Mouse (Mus musculus) heart, embryonic 12.5 days (tissue): ENCODE measurements around the gene Synm. TPM values are rescaled to one million over a fixed set of nuclear protein-coding genes. Genes with fewer than 3 reads are reported as not detected.

Experiments used
- ATAC-seq: fragments of 200-750 bp; cut with Nextera tagmentation; 2 replicates; pipeline ENCODE4 v1.8.0; 2017; ENCODE audit warnings: moderate TSS enrichment, moderate library complexity; ENCODE audit not compliant: insufficient number of reproducible peaks, low FRiP score
- H3K27ac ChIP-seq: fragments of 300-500 bp; sonication (generic); 2 replicates; pipeline ENCODE4 v1.5.1; 2016; ENCODE audit warnings: mild to moderate bottlenecking, moderate library complexity; ENCODE audit not compliant: poor library complexity, severe bottlenecking
- H3K27me3 ChIP-seq: fragments of 300-500 bp; sonication (generic); replicated peaks from 2 replicates; pipeline ENCODE4 v1.6.1; 2016; ENCODE audit warnings: mild to moderate bottlenecking, moderate library complexity
- H3K36me3 ChIP-seq: fragments of 300-500 bp; sonication (generic); 2 replicates; pipeline ENCODE4 v1.6.1; 2016; ENCODE audit warnings: mild to moderate bottlenecking, moderate library complexity
- H3K4me1 ChIP-seq: fragments of 300-500 bp; sonication (generic); replicated peaks from 2 replicates; pipeline ENCODE4 v1.6.1; 2016; ENCODE audit warnings: mild to moderate bottlenecking
- H3K4me2 ChIP-seq: fragments of 300-500 bp; sonication (generic); 2 replicates; pipeline ENCODE4 v1.6.1; 2016; ENCODE audit warnings: mild to moderate bottlenecking, moderate library complexity
- H3K4me3 ChIP-seq: fragments of 300-500 bp; sonication (generic); 2 replicates; pipeline ENCODE4 v1.5.1; 2016; ENCODE audit warnings: mild to moderate bottlenecking
- H3K9ac ChIP-seq: fragments of 300-500 bp; sonication (generic); 2 replicates; pipeline ENCODE4 v1.6.1; 2016; ENCODE audit warnings: mild to moderate bottlenecking, moderate library complexity
- H3K9me3 ChIP-seq: fragments of 300-500 bp; sonication (generic); replicated peaks from 2 replicates; pipeline ENCODE4 v1.6.1; 2016; ENCODE audit warnings: mild to moderate bottlenecking, moderate library complexity
- WGBS: fragments of 180-500 bp; shearing (Covaris S2); methylation state at CpG from one replicate; pipeline ENCODE4 v1.1.7; 2016; 5-methylcytosine and 5-hydroxymethylcytosine counted together
- polyA plus RNA-seq: library from polyadenylated mRNA; unstranded; fragments of >200 nt; fragmentation: Nextera tagmentation; extraction: Ambion mirVana; gene quantifications from 2 replicates; pipeline ENCODE4 v1.2.1, GENCODE M21; 2016

Synm gene
- polyA plus RNA-seq = 6.6 and 6.7 TPM in 2 replicates

GRCm38 (mm10) chr7:67759629-67759995 is at the start of gene Synm:
TSS of gene Synm (minus strand) at chr7:67759742.
- under 1% methylated on average over 37 of the region's 37 CpGs for WGBS
- Histone ChIP-seq H3K36me3 (no peaks in the 10 kb centered on the region), H3K9me3 (no peaks in the 10 kb centered on the region), H3K9ac (peak within 1 kb of the TSS; percentile 65), H3K4me2 (peak within 1 kb of the TSS; percentile 87), H3K27me3 (peaks cover 28% of the 10 kb centered on the region), H3K27ac (no peak within 1 kb of the TSS), H3K4me3 (peak within 1 kb of the TSS; percentile 56), H3K4me1 (0 out of 2 replicates have a peak, but pooled peaks cover 6% of the 10 kb centered on the region)
- ATAC-seq = peak; percentile 92

- peak; percentile 44; the same call in 1 of the 2 replicates for ATAC-seq
- Histone ChIP-seq H3K4me1 (peaks cover 19% of the 10 kb centered on the region), H3K4me2 (peak overlapping the region; percentile 80), H3K9ac (peak overlapping the region; percentile 65), H3K27me3 (no peaks in the 10 kb centered on the region), H3K4me3 (peak overlapping the region; percentile 41), H3K36me3 (no peaks in the 10 kb centered on the region), H3K27ac (no peak overlapping the region), H3K9me3 (no peaks in the 10 kb centered on the region)
- 13% methylated on average over 12 of the region's 13 CpGs for WGBS
Observed at GRCm38 (mm10) chr7:67803857-67804215, 44.3 kb upstream of the Synm start.

GRCm38 (mm10) chr7:67803015-67803856 is 43.7 kb upstream of the Synm start:
- Histone ChIP-seq H3K4me3 (peak overlapping the region; percentile 41), H3K4me1 (peaks cover 19% of the 10 kb centered on the region), H3K9ac (peak overlapping the region; percentile 65), H3K27ac (peak overlapping the region; percentile 28; the same call in 1 of the 2 replicates), H3K36me3 (no peaks in the 10 kb centered on the region), H3K4me2 (peak overlapping the region; percentile 80), H3K9me3 (no peaks in the 10 kb centered on the region), H3K27me3 (no peaks in the 10 kb centered on the region)
- WGBS = 15% methylated on average over 28 of the region's 28 CpGs
- ATAC-seq = peak; percentile 76

GRCm38 (mm10) chr7:67801022-67801421 is 41.5 kb upstream of the Synm start:
- Histone ChIP-seq H3K9me3 (no peaks in the 10 kb centered on the region), H3K27me3 (no peaks in the 10 kb centered on the region), H3K4me3 (no peak overlapping the region), H3K9ac (no peak overlapping the region), H3K4me1 (peaks cover 33% of the 10 kb centered on the region), H3K36me3 (no peaks in the 10 kb centered on the region), H3K27ac (no peak overlapping the region), H3K4me2 (no peak overlapping the region)
- WGBS = 38% methylated on average over 4 of the region's 4 CpGs
- ATAC-seq = no peak

GRCm38 (mm10) chr7:67800547-67800946 is 41.0 kb upstream of the Synm start:
- Histone ChIP-seq H3K4me2 (no peak overlapping the region), H3K9me3 (no peaks in the 10 kb centered on the region), H3K9ac (no peak overlapping the region), H3K27ac (no peak overlapping the region), H3K4me1 (peaks cover 31% of the 10 kb centered on the region), H3K36me3 (no peaks in the 10 kb centered on the region), H3K4me3 (no peak overlapping the region), H3K27me3 (no peaks in the 10 kb centered on the region)
- no peak for ATAC-seq
- WGBS = 78% methylated on average over 6 of the region's 6 CpGs

GRCm38 (mm10) chr7:67798476-67798875 is 38.9 kb upstream of the Synm start:
- Histone ChIP-seq H3K4me3 (no peak overlapping the region), H3K27me3 (no peaks in the 10 kb centered on the region), H3K4me1 (peaks cover 26% of the 10 kb centered on the region), H3K9me3 (0 out of 2 replicates have a peak, but pooled peaks cover 4% of the 10 kb centered on the region), H3K4me2 (no peak overlapping the region), H3K9ac (no peak overlapping the region), H3K36me3 (no peaks in the 10 kb centered on the region), H3K27ac (no peak overlapping the region)
- no peak for ATAC-seq
- WGBS = 85% methylated on average over 4 of the region's 4 CpGs

GRCm38 (mm10) chr7:67797065-67797464 is 37.5 kb upstream of the Synm start:
- H3K27ac ChIP-seq = peak overlapping the region; percentile 55
- no peaks in the 10 kb centered on the region for H3K27me3 ChIP-seq
- H3K9ac ChIP-seq = 0 out of 2 replicates have a peak overlapping the region, but pooled peaks have one; percentile 41
- peak; percentile 33; the same call in 1 of the 2 replicates for ATAC-seq
- WGBS = 9% methylated on average over 8 of the region's 8 CpGs
- H3K36me3 ChIP-seq = no peaks in the 10 kb centered on the region
- H3K4me1 ChIP-seq = peaks cover 20% of the 10 kb centered on the region
- H3K9me3 ChIP-seq = 0 out of 2 replicates have a peak, but pooled peaks cover 4% of the 10 kb centered on the region
- peak overlapping the region; percentile 58 for H3K4me2 ChIP-seq
- H3K4me3 ChIP-seq = peak overlapping the region; percentile 17

GRCm38 (mm10) chr7:67793449-67793848 is 33.9 kb upstream of the Synm start:
- no peak for ATAC-seq
- 72% methylated on average over 7 of the region's 7 CpGs for WGBS

GRCm38 (mm10) chr7:67791256-67791655 is 31.7 kb upstream of the Synm start:
- Histone ChIP-seq H3K27ac (no peak overlapping the region), H3K36me3 (no peaks in the 10 kb centered on the region), H3K4me1 (peaks cover 14% of the 10 kb centered on the region), H3K27me3 (no peaks in the 10 kb centered on the region), H3K9me3 (0 out of 2 replicates have a peak, but pooled peaks cover 4% of the 10 kb centered on the region), H3K4me3 (no peak overlapping the region), H3K4me2 (no peak overlapping the region), H3K9ac (no peak overlapping the region)
- no peak for ATAC-seq
- WGBS = 53% methylated on average over 7 of the region's 7 CpGs

More at GRCm38 (mm10) chr7:67793449-67793848, 33.9 kb upstream of the Synm start:
- H3K36me3 ChIP-seq = no peaks in the 10 kb centered on the region
- H3K4me3 ChIP-seq = no peak overlapping the region
- no peak overlapping the region for H3K9ac ChIP-seq
- peaks cover 26% of the 10 kb centered on the region for H3K4me1 ChIP-seq
- H3K27ac ChIP-seq = no peak overlapping the region
- H3K27me3 ChIP-seq = no peaks in the 10 kb centered on the region
- H3K4me2 ChIP-seq = no peak overlapping the region
- H3K9me3 ChIP-seq = 0 out of 2 replicates have a peak, but pooled peaks cover 4% of the 10 kb centered on the region

- Histone ChIP-seq H3K9ac (no peak overlapping the region), H3K4me2 (peak overlapping the region; percentile 18; the same call in 1 of the 2 replicates), H3K27me3 (no peaks in the 10 kb centered on the region), H3K27ac (no peak overlapping the region), H3K9me3 (no peaks in the 10 kb centered on the region), H3K4me1 (peaks cover 12% of the 10 kb centered on the region), H3K36me3 (no peaks in the 10 kb centered on the region), H3K4me3 (no peak overlapping the region)
- ATAC-seq = no peak
- WGBS = 14% methylated on average over 10 of the region's 10 CpGs
Observed at GRCm38 (mm10) chr7:67788713-67789112, 29.2 kb upstream of the Synm start.

- no peak overlapping the region for H3K4me2 ChIP-seq
- 68% methylated on average over 2 of the region's 2 CpGs for WGBS
- peak; percentile 51; the same call in 1 of the 2 replicates for ATAC-seq
- no peaks in the 10 kb centered on the region for H3K27me3 ChIP-seq
- peaks cover 12% of the 10 kb centered on the region for H3K4me1 ChIP-seq
- H3K9ac ChIP-seq = no peak overlapping the region
- no peak overlapping the region for H3K4me3 ChIP-seq
- no peak overlapping the region for H3K27ac ChIP-seq
- H3K9me3 ChIP-seq = no peaks in the 10 kb centered on the region
- H3K36me3 ChIP-seq = no peaks in the 10 kb centered on the region
Observed at GRCm38 (mm10) chr7:67787861-67788260, 28.3 kb upstream of the Synm start.
